Mouse (Mus musculus) small intestine, adult 2 months (tissue): ENCODE results near the gene Fkbp3.

ENCODE experiments used
- CTCF ChIP-seq: fragments of 200-500 bp; IDR thresholded peaks from 2 replicates; pipeline ENCODE4 v1.5.1; 2012; ENCODE audit warnings: low read depth, mild to moderate bottlenecking, control low read depth, inconsistent platforms, low read length, moderate library complexity, mixed read lengths; ENCODE audit not compliant: insufficient replicate concordance, insufficient read length; ENCODE audit errors: extremely low read depth
- POLR2A ChIP-seq: fragments of 200-500 bp; IDR thresholded peaks from 2 replicates; pipeline ENCODE4 v1.6.1; 2012; ENCODE audit warnings: low read depth, mild to moderate bottlenecking, control low read depth, inconsistent platforms, low read length, moderate library complexity

DNA sequence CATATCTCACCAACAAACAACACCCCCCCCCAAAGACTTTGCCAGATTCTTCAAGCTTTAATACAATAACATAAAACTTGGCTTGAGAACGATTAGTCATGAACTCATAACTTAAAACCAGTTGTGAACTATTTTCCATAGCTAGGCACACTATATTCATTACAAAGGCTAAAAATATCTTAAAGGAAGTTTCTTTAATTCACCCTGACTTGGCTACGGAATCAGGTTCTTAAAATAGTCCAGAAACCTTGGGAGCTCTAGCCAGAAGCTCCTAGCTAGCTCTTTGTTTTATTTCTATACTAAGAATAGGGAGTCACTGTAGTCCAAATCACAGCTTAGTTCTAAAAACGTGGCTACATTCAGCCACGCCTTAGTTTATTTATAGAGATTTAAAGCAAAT is 5.4 kb downstream of the Fkbp3 start:
- no peak for TF ChIP-seq POLR2A
- TF ChIP-seq CTCF = no peak
